Mouse (Mus musculus): ENCODE measurements around the gene Ptpn21. TPM values are rescaled to one million over a fixed set of nuclear protein-coding genes. Genes with fewer than 3 reads are reported as not detected.

The Ptpn21 gene
- polyA plus RNA-seq (2014; fragmentation: Illumina TruSeq; extraction: RNeasy Lipid Tissue Mini Kit (QIAGEN cat#74804); ENCODE audit: low read depth, low replicate concordance), result 13.5 TPM

DNA sequence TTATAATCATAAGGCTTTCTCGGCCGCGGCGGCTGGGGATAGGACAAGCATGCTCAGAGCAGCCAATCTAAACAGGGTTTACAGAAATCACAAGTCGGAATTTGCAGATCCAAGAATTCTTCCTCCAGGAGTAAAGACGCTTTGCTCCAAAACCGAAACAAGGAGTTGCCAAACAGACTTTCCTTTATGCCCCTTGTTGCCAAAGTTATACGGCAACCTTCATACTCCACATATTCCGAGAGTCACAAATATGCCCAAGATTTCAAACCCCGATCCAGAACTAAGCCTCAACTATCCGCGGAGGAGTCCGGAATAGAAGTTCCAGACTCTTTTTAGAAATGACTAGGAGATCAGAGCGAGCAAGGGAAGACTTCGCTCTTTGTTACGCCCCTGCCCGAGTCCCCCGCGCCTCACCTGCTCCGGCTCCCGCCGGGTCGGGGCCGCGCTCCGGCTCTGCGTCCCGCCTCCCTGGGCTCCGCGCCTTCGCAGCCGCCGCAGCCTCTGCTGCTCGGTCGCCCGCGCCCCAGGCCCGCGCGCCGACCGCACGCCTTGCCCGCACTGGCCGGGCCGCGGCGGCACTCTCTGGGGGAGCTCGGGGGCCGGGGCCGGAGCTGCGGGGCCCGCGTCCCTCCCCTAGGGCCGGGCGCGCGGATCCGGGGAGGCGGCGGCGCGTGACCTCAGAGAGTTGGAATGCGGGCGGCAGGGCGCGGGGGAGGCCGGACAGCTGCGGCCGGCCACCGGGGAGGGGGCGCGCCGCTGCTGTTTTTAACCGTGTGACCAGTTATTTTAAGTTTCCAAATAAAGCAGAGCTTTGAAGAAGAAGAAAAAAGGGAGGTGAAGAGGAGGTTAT lies at the start of gene Ptpn21:
Gene Ptpn21, minus strand, starts transcription at position 455 of the 850 bp plus-strand sequence.

DNA sequence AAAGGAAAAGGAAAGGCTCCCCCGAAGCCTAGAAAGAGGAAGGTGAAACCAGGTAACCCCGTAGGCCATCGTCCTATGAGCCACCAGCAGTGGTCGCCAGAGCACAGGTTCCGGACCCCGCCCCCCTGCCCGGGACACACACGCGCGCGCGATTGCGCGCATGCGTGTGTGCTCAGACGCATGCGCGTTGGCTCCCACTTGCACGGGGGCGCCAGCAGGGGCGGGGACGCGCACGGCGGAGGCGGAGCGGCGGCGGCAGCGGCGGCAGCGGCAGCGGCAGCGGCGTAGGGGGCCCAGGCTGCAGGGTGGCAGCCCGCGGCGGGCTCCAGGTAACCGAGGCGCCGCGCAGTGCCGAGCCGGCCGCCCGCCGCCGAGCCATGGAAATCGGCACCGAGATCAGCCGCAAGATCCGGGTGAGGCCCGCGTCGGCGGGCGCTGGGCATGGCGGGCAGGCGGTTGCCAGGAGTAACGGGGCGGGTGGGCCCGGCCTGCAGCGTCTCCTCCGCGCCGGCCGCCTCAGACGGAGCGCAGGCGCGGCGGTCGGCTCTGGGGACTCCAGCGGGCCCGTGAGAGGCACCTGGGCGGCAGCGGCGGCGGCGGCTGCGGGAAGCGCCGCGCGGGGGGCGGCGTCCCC lies 9.7 kb upstream of the Ptpn21 start, which contains the start of gene Zc3h14:
Gene Zc3h14, plus strand, starts transcription at position 219 of the 634 bp plus-strand sequence.

DNA sequence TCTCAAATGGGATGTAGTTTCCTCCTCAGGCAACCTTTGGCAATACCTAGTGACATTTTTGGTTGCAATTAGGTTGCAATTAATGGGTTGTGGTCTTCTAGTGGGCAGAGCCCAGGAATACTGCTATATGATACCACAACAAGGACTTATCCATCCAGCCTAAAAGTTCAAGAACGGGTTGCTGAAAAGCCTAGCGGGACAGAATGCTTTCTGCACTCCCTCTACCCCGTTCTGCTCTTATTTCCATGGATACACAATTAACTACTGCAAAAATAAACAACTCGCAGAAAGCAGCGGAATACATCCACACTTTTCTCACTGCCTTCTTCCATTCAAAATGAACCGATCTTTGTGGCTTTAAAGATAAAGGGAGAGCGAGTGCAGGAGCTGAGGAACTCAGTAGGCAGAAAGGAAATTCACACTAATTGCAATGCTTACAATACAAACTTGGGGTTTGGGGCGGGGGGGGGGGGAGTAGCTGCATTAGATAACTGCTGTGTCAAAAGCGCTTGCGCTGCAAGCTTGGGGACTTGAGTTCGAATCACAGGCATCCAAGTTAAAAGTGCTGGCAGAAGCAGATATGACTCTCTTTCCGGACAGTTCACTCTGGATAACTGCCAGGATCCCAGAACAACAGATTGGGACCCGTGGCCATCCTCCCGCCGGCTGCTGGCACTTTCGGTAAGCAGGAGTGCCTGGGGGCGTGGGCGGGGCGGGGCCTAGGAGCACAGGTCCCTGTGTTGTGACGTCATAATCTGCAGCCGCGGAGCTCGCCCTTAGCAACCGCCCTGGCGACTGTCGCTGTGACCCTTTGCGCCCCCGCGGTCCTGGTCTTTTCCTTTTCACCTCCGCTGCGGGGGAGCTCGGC lies 109.6 kb downstream of the Ptpn21 start, which contains the start of gene Spata7:
Gene Spata7, plus strand, starts transcription at position 766 of the 868 bp plus-strand sequence.

Other genes starting within 250 kb of the Ptpn21 start
- 0.92 TPM for gene Kcnk10, start 159.1 kb downstream of the Ptpn21 start, polyA plus RNA-seq (2014; fragmentation: Illumina TruSeq; extraction: RNeasy Lipid Tissue Mini Kit (QIAGEN cat#74804); ENCODE audit: low read depth, low replicate concordance)
- 756 TPM for gene Spata7, start 109.2 kb downstream of the Ptpn21 start, polyA plus RNA-seq (2014; fragmentation: Illumina TruSeq; extraction: RNeasy Lipid Tissue Mini Kit (QIAGEN cat#74804); ENCODE audit: low read depth, low replicate concordance)
- gene Zc3h14, start 9.6 kb upstream of the Ptpn21 start, polyA plus RNA-seq (2014; fragmentation: Illumina TruSeq; extraction: RNeasy Lipid Tissue Mini Kit (QIAGEN cat#74804); ENCODE audit: low read depth, low replicate concordance), result 1,093 TPM
- gene Eml5, start 164.1 kb upstream of the Ptpn21 start, polyA plus RNA-seq (2014; fragmentation: Illumina TruSeq; extraction: RNeasy Lipid Tissue Mini Kit (QIAGEN cat#74804); ENCODE audit: low read depth, low replicate concordance), result 14.9 TPM
- 23.0 TPM for gene Ttc8, start 183.2 kb upstream of the Ptpn21 start, polyA plus RNA-seq (2014; fragmentation: Illumina TruSeq; extraction: RNeasy Lipid Tissue Mini Kit (QIAGEN cat#74804); ENCODE audit: low read depth, low replicate concordance)